Mouse (Mus musculus) embryonic facial prominence, embryonic 15.5 days (tissue): ENCODE results near the gene 1700129C05Rik. TPM values are rescaled to one million over a fixed set of nuclear protein-coding genes. Genes with fewer than 3 reads are reported as not detected.

Source experiments
- polyA plus RNA-seq: library from polyadenylated mRNA; unstranded; fragments of >200 nt; fragmentation: Nextera tagmentation; extraction: Ambion mirVana; gene quantifications from 2 replicates; pipeline ENCODE4 v1.2.1, GENCODE M21; 2015

Gene 1700129C05Rik
- polyA plus RNA-seq, 1 experiment from 2014 or later, result not detected

Other genes starting within 250 kb of the 1700129C05Rik start
- not detected in 2 replicates for gene Gm5142, start 35.9 kb upstream of the 1700129C05Rik start, polyA plus RNA-seq
- 44.5 and 48.3 TPM in 2 replicates for gene Rcbtb1, start 58.3 kb upstream of the 1700129C05Rik start, polyA plus RNA-seq
- gene Gm6904, start 117.3 kb upstream of the 1700129C05Rik start, polyA plus RNA-seq, result not detected in 2 replicates
- gene Phf11a, start 154.6 kb upstream of the 1700129C05Rik start, polyA plus RNA-seq, result not detected in 2 replicates
- gene Phf11b, start 198.5 kb upstream of the 1700129C05Rik start, polyA plus RNA-seq, result 0.85 and 1.1 TPM in 2 replicates
- 1.9 and 2.0 TPM in 2 replicates for gene Phf11d, start 222.6 kb upstream of the 1700129C05Rik start, polyA plus RNA-seq